Mouse (Mus musculus) lung, embryonic 16.5 days (tissue): ENCODE measurements around the gene Ptprs. TPM values are rescaled to one million over a fixed set of nuclear protein-coding genes. Genes with fewer than 3 reads are reported as not detected.

ENCODE experiments used
- ATAC-seq: fragments of 200-750 bp; cut with Nextera tagmentation; 2 replicates; pipeline ENCODE4 v1.8.0; 2017; ENCODE audit warnings: low read depth, mild to moderate bottlenecking, moderate library complexity
- H3K27ac ChIP-seq: fragments of 300-500 bp; sonication (generic); 2 replicates; pipeline ENCODE4 v1.5.1; 2014; ENCODE audit warnings: mild to moderate bottlenecking, control low read depth, low read length
- H3K27me3 ChIP-seq: fragments of 300-500 bp; sonication (generic); 2 replicates; pipeline ENCODE4 v1.6.1; 2014; ENCODE audit warnings: low read depth, low read length, mixed read lengths; ENCODE audit not compliant: control insufficient read depth, insufficient read depth
- H3K36me3 ChIP-seq: fragments of 300-500 bp; sonication (generic); 2 replicates; pipeline ENCODE4 v1.6.1; 2014; ENCODE audit warnings: low read length; ENCODE audit not compliant: control insufficient read depth, insufficient read depth
- H3K4me1 ChIP-seq: fragments of 300-500 bp; sonication (generic); replicated peaks from 2 replicates; pipeline ENCODE4 v1.6.1; 2014; ENCODE audit warnings: low read length, mixed read lengths; ENCODE audit not compliant: control insufficient read depth, insufficient read depth
- H3K4me2 ChIP-seq: fragments of 300-500 bp; sonication (generic); 2 replicates; pipeline ENCODE4 v1.6.1; 2014; ENCODE audit warnings: low read depth, low read length, control low read depth
- H3K4me3 ChIP-seq: fragments of 300-500 bp; sonication (generic); 2 replicates; pipeline ENCODE4 v1.5.1; 2014; ENCODE audit warnings: mild to moderate bottlenecking, low read length, control low read depth
- H3K9ac ChIP-seq: fragments of 300-500 bp; sonication (generic); 2 replicates; pipeline ENCODE4 v1.6.1; 2014; ENCODE audit warnings: low read length, control low read depth
- H3K9me3 ChIP-seq: fragments of 300-500 bp; sonication (generic); 2 replicates; pipeline ENCODE4 v1.6.1; 2016; ENCODE audit warnings: low read length; ENCODE audit not compliant: control insufficient read depth
- WGBS: fragments of 180-500 bp; shearing (Covaris S2); extraction: QIAGEN DNeasy Blood & Tissue Kit; methylation state at CpG from one replicate; pipeline ENCODE4 v1.1.7; 2014; 5-methylcytosine and 5-hydroxymethylcytosine counted together
- polyA plus RNA-seq: library from polyadenylated mRNA; unstranded; fragments of >200 nt; fragmentation: Nextera tagmentation; extraction: Ambion mirVana; gene quantifications from 2 replicates; pipeline ENCODE4 v1.2.1, GENCODE M21; 2015

The Ptprs gene
- polyA plus RNA-seq, 1 experiment from 2014 or later, result 59.1 TPM

GRCm38 (mm10) chr17:56408965-56409625 lies 67.2 kb downstream of the Ptprs start:
- 0 out of 2 replicates have a peak, but pooled peaks cover 4% of the 10 kb centered on the region for H3K4me1 ChIP-seq
- no peak overlapping the region for H3K27ac ChIP-seq
- H3K4me3 ChIP-seq, result no peak overlapping the region
- 43% methylated on average over 13 of the region's 13 CpGs for WGBS
- no peaks in the 10 kb centered on the region for H3K9me3 ChIP-seq
- ATAC-seq, result no peak
- no peak overlapping the region for H3K4me2 ChIP-seq
- H3K36me3 ChIP-seq, result peaks cover 25% of the 10 kb centered on the region
- H3K9ac ChIP-seq, result no peak overlapping the region
- H3K27me3 ChIP-seq, result no peaks in the 10 kb centered on the region

DNA sequence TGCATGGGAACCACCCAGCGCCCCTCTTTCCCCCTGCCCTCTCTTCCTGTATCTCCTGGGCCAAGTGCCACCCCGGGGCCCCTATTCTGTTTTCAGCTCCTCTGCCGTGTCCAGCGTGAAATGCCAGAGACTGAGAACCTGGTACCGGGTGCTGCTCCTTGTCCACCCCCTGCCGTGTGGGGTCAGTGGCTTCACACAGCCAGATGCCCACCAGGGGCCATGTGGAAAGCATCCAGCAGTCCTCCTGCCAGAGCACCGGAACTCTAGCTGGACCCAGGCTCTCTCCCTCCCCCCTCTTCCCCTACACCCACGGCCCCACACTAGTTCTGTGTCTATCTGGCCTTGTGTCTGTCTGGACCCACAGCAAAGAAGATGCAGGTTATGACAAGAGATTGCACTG lies 68.9 kb downstream of the Ptprs start:
- no peak overlapping the region for H3K4me2 ChIP-seq
- H3K4me3 ChIP-seq, result no peak overlapping the region
- 37% methylated on average over 8 of the region's 8 CpGs for WGBS
- H3K27me3 ChIP-seq, result no peaks in the 10 kb centered on the region
- H3K9ac ChIP-seq, result no peak overlapping the region
- H3K9me3 ChIP-seq, result no peaks in the 10 kb centered on the region
- peaks cover 18% of the 10 kb centered on the region for H3K36me3 ChIP-seq
- 0 out of 2 replicates have a peak, but pooled peaks cover 4% of the 10 kb centered on the region for H3K4me1 ChIP-seq
- H3K27ac ChIP-seq, result no peak overlapping the region
- ATAC-seq, result no peak

GRCm38 (mm10) chr17:56406878-56407277 lies 69.4 kb downstream of the Ptprs start:
- H3K4me3 ChIP-seq, result no peak overlapping the region
- no peaks in the 10 kb centered on the region for H3K27me3 ChIP-seq
- H3K4me1 ChIP-seq, result 0 out of 2 replicates have a peak, but pooled peaks cover 4% of the 10 kb centered on the region
- H3K4me2 ChIP-seq, result no peak overlapping the region
- no peaks in the 10 kb centered on the region for H3K9me3 ChIP-seq
- no peak for ATAC-seq
- 49% methylated on average over 4 of the region's 4 CpGs for WGBS
- no peak overlapping the region for H3K27ac ChIP-seq
- H3K9ac ChIP-seq, result no peak overlapping the region
- H3K36me3 ChIP-seq, result peaks cover 18% of the 10 kb centered on the region

- no peaks in the 10 kb centered on the region for H3K27me3 ChIP-seq
- no peak overlapping the region for H3K4me2 ChIP-seq
- WGBS, result 70% methylated on average over 14 of the region's 14 CpGs
- no peak overlapping the region for H3K4me3 ChIP-seq
- peaks cover 15% of the 10 kb centered on the region for H3K36me3 ChIP-seq
- peak; percentile 36; the same call in 1 of the 2 replicates for ATAC-seq
- H3K27ac ChIP-seq, result no peak overlapping the region
- 0 out of 2 replicates have a peak, but pooled peaks cover 4% of the 10 kb centered on the region for H3K4me1 ChIP-seq
- no peaks in the 10 kb centered on the region for H3K9me3 ChIP-seq
- no peak overlapping the region for H3K9ac ChIP-seq
Observed at GRCm38 (mm10) chr17:56405856-56406840, 70.1 kb downstream of the Ptprs start.

DNA sequence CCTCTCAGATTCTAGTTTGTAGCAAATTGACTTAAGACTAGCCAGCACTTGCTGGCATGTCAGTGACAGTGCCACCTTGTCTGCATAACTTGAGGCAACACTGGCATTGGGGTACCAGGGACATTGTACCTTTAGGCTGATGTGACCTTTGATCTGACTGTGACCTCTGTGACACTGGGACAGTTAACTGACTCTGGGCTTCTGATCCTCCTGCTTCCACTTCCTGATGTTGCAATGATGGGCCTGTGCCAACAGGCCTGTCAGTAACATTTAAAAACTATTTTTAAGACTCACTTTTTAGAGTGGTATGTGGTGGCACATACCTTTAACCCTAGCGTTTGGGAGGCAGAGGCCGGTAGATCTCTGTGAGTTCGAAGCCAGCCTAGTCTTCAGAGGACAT lies 70.9 kb downstream of the Ptprs start:
- WGBS, result 79% methylated on average over 3 of the region's 3 CpGs
- Histone ChIP-seq H3K4me3 (no peak overlapping the region), H3K27ac (no peak overlapping the region), H3K9me3 (no peaks in the 10 kb centered on the region), H3K27me3 (no peaks in the 10 kb centered on the region), H3K4me2 (no peak overlapping the region), H3K9ac (no peak overlapping the region), H3K4me1 (0 out of 2 replicates have a peak, but pooled peaks cover 4% of the 10 kb centered on the region), H3K36me3 (peaks cover 14% of the 10 kb centered on the region)
- no peak for ATAC-seq

DNA sequence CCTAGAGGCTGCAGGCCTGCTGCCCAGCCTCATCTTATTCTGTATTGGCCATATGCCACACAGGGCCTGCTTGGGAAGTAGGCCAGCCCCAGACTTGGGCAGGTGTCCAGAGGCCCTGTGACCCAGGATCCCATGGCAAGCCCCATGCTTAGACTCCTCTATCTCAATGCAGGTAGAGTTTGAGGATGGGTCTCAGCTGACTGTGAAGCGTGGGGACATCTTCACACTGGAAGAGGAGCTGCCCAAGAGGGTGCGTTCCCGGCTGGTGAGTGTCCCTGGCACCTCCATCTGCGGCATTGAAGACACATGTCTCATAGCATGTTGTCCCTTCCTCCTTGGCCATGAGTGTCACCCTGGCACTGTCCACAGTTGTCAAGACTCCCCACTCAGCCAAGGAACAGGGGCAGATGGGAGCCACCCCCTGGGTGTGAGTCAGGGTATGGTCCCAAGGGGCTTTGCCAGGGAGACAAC lies 75.2 kb downstream of the Ptprs start:
- no peaks in the 10 kb centered on the region for H3K4me1 ChIP-seq
- no peak overlapping the region for H3K27ac ChIP-seq
- no peak overlapping the region for H3K4me3 ChIP-seq
- H3K9me3 ChIP-seq, result no peaks in the 10 kb centered on the region
- H3K4me2 ChIP-seq, result no peak overlapping the region
- no peaks in the 10 kb centered on the region for H3K27me3 ChIP-seq
- no peak overlapping the region for H3K9ac ChIP-seq
- peaks cover 34% of the 10 kb centered on the region for H3K36me3 ChIP-seq
- WGBS, result 89% methylated on average over 4 of the region's 4 CpGs
- ATAC-seq, result no peak

DNA sequence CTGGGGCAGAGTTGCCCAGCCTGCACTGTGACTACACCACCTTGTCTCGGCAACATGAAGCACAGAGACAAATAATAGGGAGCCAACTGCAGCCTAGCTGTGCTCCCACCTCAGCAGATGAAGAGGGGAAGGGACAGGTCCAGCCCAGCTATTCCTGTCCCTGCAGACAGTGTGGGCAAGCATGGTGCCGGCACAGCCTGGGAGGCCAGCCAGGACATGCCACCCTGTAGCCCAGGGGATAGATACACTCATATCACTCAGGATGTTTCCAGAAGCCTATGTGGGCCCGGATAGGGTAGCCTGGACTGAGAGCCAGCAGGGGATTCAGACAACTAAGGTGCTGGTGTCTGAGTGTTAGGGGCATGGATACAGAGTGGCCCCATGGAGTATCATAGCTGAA lies 76.1 kb downstream of the Ptprs start:
- Histone ChIP-seq H3K27me3 (no peaks in the 10 kb centered on the region), H3K36me3 (peaks cover 34% of the 10 kb centered on the region), H3K4me3 (no peak overlapping the region), H3K9me3 (no peaks in the 10 kb centered on the region), H3K4me2 (no peak overlapping the region), H3K27ac (no peak overlapping the region), H3K9ac (no peak overlapping the region), H3K4me1 (no peaks in the 10 kb centered on the region)
- WGBS, result 81% methylated on average over 3 of the region's 3 CpGs
- ATAC-seq, result no peak

DNA sequence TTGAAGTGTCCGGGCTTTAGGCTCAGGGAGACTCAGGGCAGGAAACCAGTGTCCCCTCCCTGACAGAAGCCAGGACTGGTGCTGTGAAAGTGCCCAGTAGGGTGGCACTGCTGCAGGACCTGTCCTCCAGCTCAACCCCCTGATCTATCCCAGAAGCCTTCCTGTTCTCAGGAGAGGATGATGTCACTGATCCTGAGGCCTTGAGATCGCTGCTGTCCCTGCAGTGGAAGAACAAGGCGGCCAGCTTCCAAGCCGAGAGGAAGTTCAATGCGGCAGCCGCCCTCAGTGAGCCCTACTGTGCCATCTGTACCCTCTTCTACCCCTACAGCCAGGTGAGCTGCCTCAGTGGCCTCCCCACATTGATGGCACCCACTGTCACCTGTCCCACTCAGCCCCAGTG lies 80.2 kb downstream of the Ptprs start:
- 78% methylated on average over 6 of the region's 6 CpGs for WGBS
- H3K27ac ChIP-seq, result no peak overlapping the region
- H3K27me3 ChIP-seq, result no peaks in the 10 kb centered on the region
- no peak overlapping the region for H3K9ac ChIP-seq
- H3K4me2 ChIP-seq, result no peak overlapping the region
- peaks cover 32% of the 10 kb centered on the region for H3K36me3 ChIP-seq
- H3K9me3 ChIP-seq, result no peaks in the 10 kb centered on the region
- no peak for ATAC-seq
- H3K4me3 ChIP-seq, result no peak overlapping the region
- H3K4me1 ChIP-seq, result no peaks in the 10 kb centered on the region

DNA sequence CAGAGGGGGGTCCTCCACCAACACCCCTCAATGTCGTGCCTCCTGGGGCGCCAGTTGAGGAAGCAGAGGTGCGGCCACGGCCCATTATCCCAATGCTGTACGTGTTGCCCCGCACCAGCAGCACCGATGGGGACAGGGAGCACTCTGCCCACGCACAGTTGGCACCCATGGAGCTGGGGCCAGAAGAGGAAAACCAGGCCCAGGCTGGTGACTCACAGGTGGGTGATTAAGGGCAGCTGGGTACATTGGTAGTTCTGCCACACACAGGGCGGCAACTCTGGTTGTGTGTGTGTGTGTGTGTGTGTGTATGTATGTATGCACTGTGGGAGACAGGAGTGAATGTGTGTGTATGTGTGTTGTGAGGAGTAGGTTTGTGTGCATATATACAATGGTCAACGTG lies 82.4 kb downstream of the Ptprs start:
- Histone ChIP-seq H3K27me3 (no peaks in the 10 kb centered on the region), H3K9ac (no peak overlapping the region), H3K4me1 (no peaks in the 10 kb centered on the region), H3K4me2 (no peak overlapping the region), H3K9me3 (no peaks in the 10 kb centered on the region), H3K27ac (no peak overlapping the region), H3K4me3 (no peak overlapping the region), H3K36me3 (peaks cover 32% of the 10 kb centered on the region)
- ATAC-seq, result no peak
- 90% methylated on average over 10 of the region's 10 CpGs for WGBS
